Mouse (Mus musculus) layer of hippocampus, adult 11-12 months (tissue): ENCODE results near the gene Atg16l2.

ENCODE experiments used
- DNase-seq: peaks from one replicate; pipeline ENCODE4 v3.0.0; 2022; ENCODE audit warnings: low spot score

Atg16l2 gene

DNA sequence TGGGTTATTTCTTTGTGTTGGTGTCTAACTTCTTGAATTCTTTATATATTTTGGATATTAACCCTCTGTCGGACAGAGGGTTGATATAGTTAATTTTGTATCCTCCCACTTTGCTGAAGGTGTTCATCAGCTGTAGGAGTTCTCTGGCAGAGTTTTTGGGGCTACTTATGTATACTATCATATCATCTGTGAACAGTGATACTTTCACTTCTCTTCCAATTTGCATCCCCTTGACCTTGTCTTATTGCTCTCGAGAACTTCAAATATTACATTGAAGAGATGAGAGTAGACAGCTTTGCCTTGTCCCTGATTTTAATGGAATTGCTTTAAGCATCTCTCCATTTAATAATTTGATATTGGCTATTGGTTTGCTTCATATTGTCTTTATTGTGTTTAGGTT, 78.5 kb downstream of the Atg16l2 start:
- DNase-seq = no peak

DNA sequence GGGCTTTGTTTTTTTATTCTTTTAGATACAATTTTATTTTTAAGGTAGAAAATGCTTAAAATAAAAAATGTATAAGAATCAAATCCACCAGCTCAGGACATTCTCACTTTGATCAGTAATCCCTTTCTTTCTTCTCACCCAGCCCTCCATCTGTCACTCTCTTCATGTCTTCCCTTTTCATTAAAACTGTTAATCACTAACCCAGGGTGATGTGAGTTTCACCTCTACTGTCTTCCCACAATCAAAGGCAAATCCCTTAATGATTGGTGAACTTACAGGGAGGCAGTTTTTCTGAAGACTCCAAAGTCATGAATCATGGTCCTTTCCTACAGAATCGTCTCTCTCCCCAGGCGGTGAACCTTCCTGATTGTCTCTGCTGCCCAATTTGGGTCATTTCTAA, 85.3 kb downstream of the Atg16l2 start:
- DNase-seq = no peak

DNA sequence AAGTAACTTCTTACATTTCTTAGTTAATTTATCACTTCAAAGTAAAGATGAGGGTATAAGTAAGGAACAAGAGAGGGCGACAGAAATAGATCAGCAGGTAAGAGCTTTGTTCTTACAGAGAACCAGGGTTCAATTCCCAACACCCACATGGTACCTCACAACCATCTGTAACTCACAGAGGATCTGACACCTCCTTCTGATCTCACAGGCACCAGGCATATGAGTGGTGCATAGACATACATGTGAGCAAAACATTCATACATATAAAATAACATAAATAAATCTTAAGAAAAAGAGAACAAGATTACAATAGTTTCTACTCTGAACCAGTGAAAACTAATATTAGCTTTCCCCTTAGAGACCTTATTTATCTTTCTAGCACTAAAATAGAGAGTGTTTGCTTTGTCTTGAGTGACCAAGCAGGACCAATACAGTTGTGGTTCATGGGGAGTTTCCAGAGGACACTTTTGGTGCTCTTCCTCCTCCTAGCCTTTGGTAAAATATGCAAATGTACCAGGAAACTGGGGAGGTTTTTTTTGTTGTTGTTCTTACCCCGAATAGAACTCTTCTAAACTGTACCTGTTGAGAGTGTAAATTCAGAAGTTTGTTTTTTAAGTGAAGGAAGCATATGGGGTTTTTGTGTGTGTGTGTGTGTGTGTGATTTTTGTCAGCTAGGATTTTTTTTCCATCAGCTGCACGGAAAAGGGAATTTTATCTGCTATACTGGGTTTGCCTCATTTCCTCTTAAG, 88.4 kb downstream of the Atg16l2 start:
- no peak for DNase-seq
